Mouse (Mus musculus) thymus, adult 2 months (tissue): ENCODE measurements around the gene Tfr2.

Source experiments
- CTCF ChIP-seq: fragments of 200-500 bp; IDR thresholded peaks from 2 replicates; pipeline ENCODE4 v1.5.1; 2012; ENCODE audit warnings: mild to moderate bottlenecking, control low read depth, low read length, moderate library complexity, borderline replicate concordance; ENCODE audit not compliant: control insufficient read depth, poor library complexity, insufficient read depth; ENCODE audit errors: extremely low read depth
- POLR2A ChIP-seq: fragments of 200-500 bp; IDR thresholded peaks from 2 replicates; pipeline ENCODE4 v1.6.1; 2012; ENCODE audit warnings: mild to moderate bottlenecking, low read length, control low read depth, moderate library complexity; ENCODE audit not compliant: control insufficient read depth, poor library complexity, insufficient read depth; ENCODE audit errors: extremely low read depth

DNA sequence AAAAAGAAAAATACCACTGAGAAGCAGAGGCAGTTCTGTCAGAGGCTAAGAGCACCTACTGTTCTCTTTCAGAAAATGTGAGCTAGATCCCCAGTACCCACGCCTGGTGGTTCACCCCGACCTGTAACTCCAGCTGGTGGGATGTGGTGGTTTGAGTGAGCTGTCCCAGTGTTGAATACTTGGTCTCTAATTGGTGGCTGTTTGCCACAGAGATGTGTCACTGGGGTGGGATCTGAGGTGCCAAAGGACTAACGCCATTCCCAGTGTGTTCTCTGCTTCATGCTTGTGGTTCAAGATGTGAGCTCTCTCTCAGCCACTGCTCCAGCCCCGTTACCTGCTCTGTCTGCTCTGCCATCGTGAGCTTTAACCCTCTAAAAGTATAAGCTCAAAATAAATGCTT is 20.9 kb downstream of the Tfr2 start:
- no peak for TF ChIP-seq CTCF
- TF ChIP-seq POLR2A: no peak
